Mouse (Mus musculus) CH12F3 (cell line): ENCODE data around the gene Nlrp9b.
"Not testable (repeated sequence)": the region's sequence is repeated elsewhere in the genome, so short reads cannot be mapped to it uniquely, and the experiment has no call there.

Experiments
- in situ Hi-C: fragments of 300-500 bp; cut with MboI; formaldehyde crosslinking; loops from 2 replicates; pipeline ENCODE4 v1.14.3; 2020; ENCODE audit warnings: low sequenced_read_pairs

Nlrp9b gene

DNA sequence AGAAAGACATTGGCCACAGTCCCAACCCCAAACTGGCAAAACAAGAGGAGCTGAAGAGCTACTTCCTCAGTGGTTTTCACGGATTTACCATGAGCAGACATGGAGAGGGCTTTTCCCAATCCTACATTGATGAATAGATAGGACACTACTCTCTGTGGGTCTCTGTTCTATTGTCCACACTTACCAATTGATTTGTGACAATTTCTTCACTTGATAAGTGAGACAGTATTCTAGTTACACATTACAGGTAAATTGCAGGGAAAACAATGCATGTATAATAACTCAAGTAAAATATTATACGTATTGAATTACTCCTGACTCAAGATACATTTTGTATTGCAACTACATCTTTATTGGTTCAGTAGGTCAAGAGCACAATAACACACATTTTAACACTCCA lies 131.2 kb downstream of the Nlrp9b start, which contains the start of gene Gm16442:
Gene Gm16442, minus strand, starts transcription at position 101 of the 400 bp plus-strand sequence.
- in situ Hi-C loops, result not testable (repeated sequence)
